Mouse (Mus musculus): ENCODE data around the gene Atp6v1d.

DNA sequence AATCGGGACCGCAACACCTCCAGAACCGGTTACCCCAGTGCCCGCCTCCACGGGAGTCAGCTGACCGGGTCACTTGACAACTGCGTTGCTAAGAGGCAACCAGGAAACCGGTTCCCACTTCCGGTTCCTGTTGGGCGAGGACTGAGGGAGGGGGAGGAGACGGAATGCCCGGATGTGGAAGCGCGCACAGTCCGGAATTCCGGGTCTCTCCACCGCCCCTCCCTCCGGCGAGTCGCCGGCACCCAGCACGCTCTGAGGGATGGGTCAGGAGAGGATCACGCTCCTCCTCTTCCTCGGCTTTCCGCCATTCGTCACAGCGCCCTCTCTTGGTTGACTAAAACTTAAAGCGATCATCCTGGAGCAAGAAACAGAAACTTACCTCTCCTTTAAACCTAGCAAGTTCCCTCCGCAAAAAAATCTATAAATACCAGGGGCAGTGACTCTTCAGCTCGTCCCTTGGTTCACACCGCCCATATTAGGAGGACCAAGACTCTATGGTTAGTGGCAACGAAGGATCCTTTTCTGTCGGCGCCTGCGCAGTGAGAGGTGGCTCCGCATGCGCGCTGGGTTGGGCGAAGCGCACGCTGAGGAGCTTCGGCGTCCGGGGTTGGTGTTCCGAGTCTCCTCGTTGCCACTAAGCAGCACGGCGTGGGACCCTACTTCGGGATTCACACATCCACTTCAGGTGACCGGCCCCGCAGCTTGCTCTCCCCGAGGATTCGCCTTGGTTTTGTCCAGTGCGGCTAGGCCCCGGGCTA, at the start of gene Atp6v1d, which contains the start of gene Eif2s1:
- TF ChIP-seq CHD2 (IDR thresholded peaks at IDR 0.05; ENCODE audit: low read depth, low read length) (no peak), HCFC1 (IDR thresholded peaks at IDR 0.05; ENCODE audit: borderline replicate concordance, insufficient read depth, low read length) (peak; percentile 67; the same call in 1 of the 2 replicates), MAFK (IDR thresholded peaks at IDR 0.05; ENCODE audit: insufficient read depth, low read depth, low read length) (no peak)

All from ES-E14 (cell line).